Mouse (Mus musculus) hindbrain, embryonic 11.5 days (tissue): ENCODE results near the gene Armcx4. TPM values are rescaled to one million over a fixed set of nuclear protein-coding genes. Genes with fewer than 3 reads are reported as not detected.
A peak's percentile ranks its signal among the peaks of the same experiment; 100 is the strongest.
"Not testable (repeated sequence)": the region's sequence is repeated elsewhere in the genome, so short reads cannot be mapped to it uniquely, and the experiment has no call there.

ENCODE experiments used
- ATAC-seq: fragments of 200-750 bp; cut with Nextera tagmentation; 2 replicates; pipeline ENCODE4 v1.8.0; 2017; ENCODE audit warnings: mild to moderate bottlenecking, moderate TSS enrichment, moderate library complexity; ENCODE audit not compliant: low FRiP score
- DNase-seq: peaks from one replicate; pipeline ENCODE4 v3.0.0-alpha.2; 2015; ENCODE audit warnings: low spot score
- H3K27ac ChIP-seq: fragments of 300-500 bp; sonication (generic); 2 replicates; pipeline ENCODE4 v1.5.1; 2014; ENCODE audit warnings: mild to moderate bottlenecking, low read depth, low read length
- H3K27me3 ChIP-seq: fragments of 300-500 bp; sonication (generic); 2 replicates; pipeline ENCODE4 v1.6.1; 2014; ENCODE audit warnings: mild to moderate bottlenecking, low read length, moderate library complexity, mixed read lengths; ENCODE audit not compliant: control insufficient read depth, insufficient read depth
- H3K36me3 ChIP-seq: fragments of 300-500 bp; sonication (generic); 2 replicates; pipeline ENCODE4 v1.6.1; 2014; ENCODE audit warnings: mild to moderate bottlenecking, low read length, moderate library complexity, mixed read lengths; ENCODE audit not compliant: control insufficient read depth, insufficient read depth
- H3K4me1 ChIP-seq: fragments of 300-500 bp; sonication (generic); replicated peaks from 2 replicates; pipeline ENCODE4 v1.6.1; 2014; ENCODE audit warnings: low read length, mixed read lengths; ENCODE audit not compliant: control insufficient read depth, insufficient read depth
- H3K4me2 ChIP-seq: fragments of 300-500 bp; sonication (generic); replicated peaks from 2 replicates; pipeline ENCODE4 v1.6.1; 2014; ENCODE audit warnings: mild to moderate bottlenecking, low read depth, low read length
- H3K4me3 ChIP-seq: fragments of 300-500 bp; sonication (generic); 2 replicates; pipeline ENCODE4 v1.5.1; 2014; ENCODE audit warnings: low read depth, low read length
- H3K9ac ChIP-seq: fragments of 300-500 bp; sonication (generic); 2 replicates; pipeline ENCODE4 v1.6.1; 2014; ENCODE audit warnings: low read depth, low read length
- H3K9me3 ChIP-seq: fragments of 300-500 bp; sonication (generic); 2 replicates; pipeline ENCODE4 v1.6.1; 2016; ENCODE audit warnings: low read length; ENCODE audit not compliant: control insufficient read depth
- WGBS: fragments of 180-500 bp; shearing (Covaris S2); extraction: QIAGEN DNeasy Blood & Tissue Kit; methylation state at CpG from one replicate; pipeline ENCODE4 v1.1.7; 2014; 5-methylcytosine and 5-hydroxymethylcytosine counted together
- polyA plus RNA-seq: library from polyadenylated mRNA; unstranded; fragments of >200 nt; fragmentation: Nextera tagmentation; extraction: Ambion mirVana; gene quantifications from 2 replicates; pipeline ENCODE4 v1.2.1, GENCODE M21; 2014

The Armcx4 gene
- polyA plus RNA-seq, 1 experiment from 2014 or later: 8.1 TPM

- not testable (repeated sequence) for DNase-seq, H3K4me2 ChIP-seq, H3K9ac ChIP-seq, H3K27ac ChIP-seq, H3K27me3 ChIP-seq, H3K9me3 ChIP-seq, H3K4me1 ChIP-seq, H3K4me3 ChIP-seq, H3K36me3 ChIP-seq, ATAC-seq
- WGBS: 25% methylated on average over 1 of the region's 2 CpGs
Measured at GRCm38 (mm10) chrX:134723762-134724161, 37.4 kb downstream of the Armcx4 start.

- H3K9me3 ChIP-seq: no peaks in the 10 kb centered on the region
- no peak overlapping the region for H3K27ac ChIP-seq
- H3K27me3 ChIP-seq: no peaks in the 10 kb centered on the region
- H3K4me3 ChIP-seq: no peak overlapping the region
- DNase-seq (peak; percentile 16), ATAC-seq (no peak)
- H3K36me3 ChIP-seq: no peaks in the 10 kb centered on the region
- H3K4me2 ChIP-seq: no peak overlapping the region
- 50% methylated on average over 4 of the region's 4 CpGs for WGBS
- no peak overlapping the region for H3K9ac ChIP-seq
- no peaks in the 10 kb centered on the region for H3K4me1 ChIP-seq
Measured at GRCm38 (mm10) chrX:134729778-134730177, 43.5 kb downstream of the Armcx4 start.

- H3K27me3 ChIP-seq: no peaks in the 10 kb centered on the region
- no peak overlapping the region for H3K4me2 ChIP-seq
- H3K4me3 ChIP-seq: no peak overlapping the region
- H3K4me1 ChIP-seq: no peaks in the 10 kb centered on the region
- no peak overlapping the region for H3K27ac ChIP-seq
- no peak for DNase-seq
- H3K9me3 ChIP-seq: no peaks in the 10 kb centered on the region
- WGBS: 94% methylated on average over 1 of the region's 1 CpGs
- no peak for ATAC-seq
- no peak overlapping the region for H3K9ac ChIP-seq
- H3K36me3 ChIP-seq: no peaks in the 10 kb centered on the region
Measured at GRCm38 (mm10) chrX:134737796-134738195, 51.5 kb downstream of the Armcx4 start.

- no peaks in the 10 kb centered on the region for H3K36me3 ChIP-seq
- no peak for ATAC-seq
- no peaks in the 10 kb centered on the region for H3K27me3 ChIP-seq
- 71% methylated on average over 4 of the region's 4 CpGs for WGBS
- H3K9me3 ChIP-seq: no peaks in the 10 kb centered on the region
- H3K27ac ChIP-seq: no peak overlapping the region
- no peak overlapping the region for H3K4me3 ChIP-seq
- no peak overlapping the region for H3K9ac ChIP-seq
- no peak for DNase-seq
- H3K4me1 ChIP-seq: no peaks in the 10 kb centered on the region
- no peak overlapping the region for H3K4me2 ChIP-seq
Measured at GRCm38 (mm10) chrX:134739160-134739559, 52.8 kb downstream of the Armcx4 start.

GRCm38 (mm10) chrX:134741862-134742261, 55.5 kb downstream of the Armcx4 start:
- no peak overlapping the region for H3K4me2 ChIP-seq
- DNase-seq: no peak
- no peak overlapping the region for H3K27ac ChIP-seq
- 81% methylated on average over 5 of the region's 5 CpGs for WGBS
- no peaks in the 10 kb centered on the region for H3K9me3 ChIP-seq
- H3K36me3 ChIP-seq: no peaks in the 10 kb centered on the region
- no peak overlapping the region for H3K4me3 ChIP-seq
- no peak for ATAC-seq
- H3K27me3 ChIP-seq: no peaks in the 10 kb centered on the region
- no peak overlapping the region for H3K9ac ChIP-seq
- no peaks in the 10 kb centered on the region for H3K4me1 ChIP-seq

Other genes starting within 250 kb of the Armcx4 start
- gene Taf7l, start 210.0 kb upstream of the Armcx4 start, polyA plus RNA-seq: 0.14 TPM in 1 of 2 replicates, not detected in the other
- gene Timm8a1, start 144.7 kb upstream of the Armcx4 start, polyA plus RNA-seq: 59.6 and 72.6 TPM in 2 replicates
- 1.1 and 1.2 TPM in 2 replicates for gene Btk, start 102.9 kb upstream of the Armcx4 start, polyA plus RNA-seq
- gene Rpl36a, start 100.9 kb upstream of the Armcx4 start, polyA plus RNA-seq: 279 and 285 TPM in 2 replicates
- gene Gla, start 85.4 kb upstream of the Armcx4 start, polyA plus RNA-seq: 3.0 and 5.0 TPM in 2 replicates
- gene Hnrnph2, start 85.3 kb upstream of the Armcx4 start, polyA plus RNA-seq: 127 and 174 TPM in 2 replicates
- gene Armcx1, start 31.4 kb downstream of the Armcx4 start, polyA plus RNA-seq: 50.2 and 54.4 TPM in 2 replicates
- 16.5 and 19.1 TPM in 2 replicates for gene Armcx6, start 64.9 kb downstream of the Armcx4 start, polyA plus RNA-seq
- 62.5 and 66.1 TPM in 2 replicates for gene Armcx3, start 70.1 kb downstream of the Armcx4 start, polyA plus RNA-seq
- 79.5 and 83.1 TPM in 2 replicates for gene Armcx2, start 122.7 kb downstream of the Armcx4 start, polyA plus RNA-seq